Mouse (Mus musculus) stomach, embryonic 15.5 days (tissue): ENCODE measurements around the gene Prr5l. TPM values are rescaled to one million over a fixed set of nuclear protein-coding genes. Genes with fewer than 3 reads are reported as not detected.

Experiments used
- ATAC-seq: fragments of 200-750 bp; cut with Nextera tagmentation; 2 replicates; pipeline ENCODE4 v1.8.0; 2017; ENCODE audit warnings: low read depth, moderate number of reproducible peaks, moderate TSS enrichment; ENCODE audit not compliant: insufficient read depth, low FRiP score
- H3K27ac ChIP-seq: fragments of 300-500 bp; sonication (generic); 2 replicates; pipeline ENCODE4 v1.5.1; 2015; ENCODE audit warnings: mild to moderate bottlenecking, inconsistent platforms
- H3K27me3 ChIP-seq: fragments of 300-500 bp; sonication (generic); replicated peaks from 2 replicates; pipeline ENCODE4 v1.6.1; 2015; ENCODE audit warnings: inconsistent platforms
- H3K36me3 ChIP-seq: fragments of 300-500 bp; sonication (generic); 2 replicates; pipeline ENCODE4 v1.6.1; 2015; ENCODE audit warnings: inconsistent platforms
- H3K4me1 ChIP-seq: fragments of 300-500 bp; sonication (generic); 2 replicates; pipeline ENCODE4 v1.6.1; 2015; ENCODE audit warnings: inconsistent platforms
- H3K4me2 ChIP-seq: fragments of 300-500 bp; sonication (generic); 2 replicates; pipeline ENCODE4 v1.6.1; 2015; ENCODE audit warnings: mild to moderate bottlenecking, inconsistent platforms
- H3K4me3 ChIP-seq: fragments of 300-500 bp; sonication (generic); replicated peaks from 2 replicates; pipeline ENCODE4 v1.5.1; 2015; ENCODE audit warnings: inconsistent platforms
- H3K9ac ChIP-seq: fragments of 300-500 bp; sonication (generic); 2 replicates; pipeline ENCODE4 v1.6.1; 2015; ENCODE audit warnings: inconsistent platforms
- H3K9me3 ChIP-seq: fragments of 300-500 bp; sonication (generic); 2 replicates; pipeline ENCODE4 v1.6.1; 2016; ENCODE audit warnings: inconsistent platforms
- WGBS: fragments of 180-500 bp; shearing (Covaris S2); methylation state at CpG from one replicate; pipeline ENCODE4 v1.1.7; 2015; 5-methylcytosine and 5-hydroxymethylcytosine counted together
- polyA plus RNA-seq: library from polyadenylated mRNA; unstranded; fragments of >200 nt; fragmentation: Nextera tagmentation; extraction: Ambion mirVana; gene quantifications from 2 replicates; pipeline ENCODE4 v1.2.1, GENCODE M21; 2015

Gene Prr5l
- polyA plus RNA-seq, 1 experiment from 2014 or later = 9.8 TPM

GRCm38 (mm10) chr2:101729472-101729871 is 153.4 kb downstream of the Prr5l start:
- no peaks in the 10 kb centered on the region for H3K36me3 ChIP-seq
- no peak overlapping the region for H3K4me2 ChIP-seq
- no peaks in the 10 kb centered on the region for H3K9me3 ChIP-seq
- 49% methylated on average over 1 of the region's 1 CpGs for WGBS
- no peak overlapping the region for H3K27ac ChIP-seq
- no peak overlapping the region for H3K9ac ChIP-seq
- no peaks in the 10 kb centered on the region for H3K4me1 ChIP-seq
- no peak for ATAC-seq
- no peak overlapping the region for H3K4me3 ChIP-seq
- no peaks in the 10 kb centered on the region for H3K27me3 ChIP-seq

GRCm38 (mm10) chr2:101727787-101728186 is 155.0 kb downstream of the Prr5l start:
- Histone ChIP-seq H3K9ac (no peak overlapping the region), H3K4me3 (no peak overlapping the region), H3K9me3 (no peaks in the 10 kb centered on the region), H3K4me2 (no peak overlapping the region), H3K27me3 (no peaks in the 10 kb centered on the region), H3K27ac (no peak overlapping the region), H3K4me1 (0 out of 2 replicates have a peak, but pooled peaks cover 4% of the 10 kb centered on the region), H3K36me3 (no peaks in the 10 kb centered on the region)
- ATAC-seq = no peak

- Histone ChIP-seq H3K4me2 (no peak overlapping the region), H3K27me3 (no peaks in the 10 kb centered on the region), H3K4me1 (0 out of 2 replicates have a peak, but pooled peaks cover 4% of the 10 kb centered on the region), H3K36me3 (no peaks in the 10 kb centered on the region), H3K9me3 (no peaks in the 10 kb centered on the region), H3K9ac (no peak overlapping the region), H3K4me3 (no peak overlapping the region), H3K27ac (no peak overlapping the region)
- 75% methylated on average over 10 of the region's 10 CpGs for WGBS
- no peak for ATAC-seq
Measured at GRCm38 (mm10) chr2:101723333-101723881, 159.4 kb downstream of the Prr5l start.

GRCm38 (mm10) chr2:101722370-101723332 is 160.2 kb downstream of the Prr5l start:
- no peak for ATAC-seq

GRCm38 (mm10) chr2:101721835-101722234 is 161.0 kb downstream of the Prr5l start:
- Histone ChIP-seq H3K4me3 (no peak overlapping the region), H3K27ac (no peak overlapping the region), H3K9me3 (no peaks in the 10 kb centered on the region), H3K27me3 (no peaks in the 10 kb centered on the region), H3K4me2 (no peak overlapping the region), H3K9ac (no peak overlapping the region), H3K4me1 (0 out of 2 replicates have a peak, but pooled peaks cover 4% of the 10 kb centered on the region), H3K36me3 (no peaks in the 10 kb centered on the region)
- ATAC-seq = no peak
- 86% methylated on average over 4 of the region's 4 CpGs for WGBS

More at GRCm38 (mm10) chr2:101722370-101723332, 160.2 kb downstream of the Prr5l start:
- H3K4me3 ChIP-seq = no peak overlapping the region
- no peak overlapping the region for H3K27ac ChIP-seq
- no peak overlapping the region for H3K4me2 ChIP-seq
- WGBS = 56% methylated on average over 8 of the region's 8 CpGs
- H3K36me3 ChIP-seq = no peaks in the 10 kb centered on the region
- no peaks in the 10 kb centered on the region for H3K27me3 ChIP-seq
- no peaks in the 10 kb centered on the region for H3K9me3 ChIP-seq
- H3K9ac ChIP-seq = no peak overlapping the region
- 0 out of 2 replicates have a peak, but pooled peaks cover 4% of the 10 kb centered on the region for H3K4me1 ChIP-seq

- 92% methylated on average over 13 of the region's 13 CpGs for WGBS
- Histone ChIP-seq H3K27ac (no peak overlapping the region), H3K4me3 (no peak overlapping the region)
Measured at GRCm38 (mm10) chr2:101717162-101717561, 165.7 kb downstream of the Prr5l start.

GRCm38 (mm10) chr2:101715650-101716323 is 167.0 kb downstream of the Prr5l start:
- WGBS = 68% methylated on average over 8 of the region's 8 CpGs
- Histone ChIP-seq H3K9me3 (no peaks in the 10 kb centered on the region), H3K4me3 (no peak overlapping the region), H3K9ac (no peak overlapping the region), H3K4me1 (no peaks in the 10 kb centered on the region; the same call in 1 of the 2 replicates), H3K27me3 (no peaks in the 10 kb centered on the region), H3K27ac (no peak overlapping the region), H3K4me2 (no peak overlapping the region), H3K36me3 (no peaks in the 10 kb centered on the region)
- ATAC-seq = peak; percentile 79; the same call in 1 of the 2 replicates

More at GRCm38 (mm10) chr2:101717162-101717561, 165.7 kb downstream of the Prr5l start:
- Histone ChIP-seq H3K9me3 (no peaks in the 10 kb centered on the region), H3K4me1 (no peaks in the 10 kb centered on the region; the same call in 1 of the 2 replicates), H3K36me3 (no peaks in the 10 kb centered on the region), H3K27me3 (no peaks in the 10 kb centered on the region), H3K9ac (no peak overlapping the region), H3K4me2 (no peak overlapping the region)
- ATAC-seq = no peak

- Histone ChIP-seq H3K27me3 (no peaks in the 10 kb centered on the region), H3K9me3 (no peaks in the 10 kb centered on the region), H3K4me1 (no peaks in the 10 kb centered on the region; the same call in 1 of the 2 replicates), H3K4me2 (no peak overlapping the region), H3K9ac (no peak overlapping the region), H3K4me3 (no peak overlapping the region), H3K27ac (no peak overlapping the region), H3K36me3 (no peaks in the 10 kb centered on the region)
- 83% methylated on average over 3 of the region's 3 CpGs for WGBS
- no peak for ATAC-seq
Measured at GRCm38 (mm10) chr2:101711608-101712007, 171.2 kb downstream of the Prr5l start.

GRCm38 (mm10) chr2:101705941-101706485 is 176.8 kb downstream of the Prr5l start:
- no peaks in the 10 kb centered on the region for H3K4me1 ChIP-seq
- no peak overlapping the region for H3K27ac ChIP-seq
- H3K4me2 ChIP-seq = no peak overlapping the region
- ATAC-seq = no peak
- no peaks in the 10 kb centered on the region for H3K36me3 ChIP-seq
- WGBS = 51% methylated on average over 5 of the region's 5 CpGs
- H3K9ac ChIP-seq = no peak overlapping the region
- H3K4me3 ChIP-seq = no peak overlapping the region
- no peaks in the 10 kb centered on the region for H3K9me3 ChIP-seq
- H3K27me3 ChIP-seq = no peaks in the 10 kb centered on the region

GRCm38 (mm10) chr2:101699284-101699683 is 183.5 kb downstream of the Prr5l start:
- Histone ChIP-seq H3K27me3 (no peaks in the 10 kb centered on the region), H3K36me3 (peaks cover 28% of the 10 kb centered on the region), H3K9me3 (no peaks in the 10 kb centered on the region), H3K27ac (no peak overlapping the region), H3K4me3 (no peak overlapping the region), H3K4me1 (no peaks in the 10 kb centered on the region), H3K4me2 (no peak overlapping the region), H3K9ac (no peak overlapping the region)
- no peak for ATAC-seq
- 77% methylated on average over 4 of the region's 4 CpGs for WGBS

- H3K9ac ChIP-seq = no peak overlapping the region
- no peak for ATAC-seq
- no peak overlapping the region for H3K4me2 ChIP-seq
- H3K9me3 ChIP-seq = no peaks in the 10 kb centered on the region
- H3K4me3 ChIP-seq = no peak overlapping the region
- no peak overlapping the region for H3K27ac ChIP-seq
- WGBS = 88% methylated on average over 7 of the region's 7 CpGs
- no peaks in the 10 kb centered on the region for H3K27me3 ChIP-seq
- H3K4me1 ChIP-seq = no peaks in the 10 kb centered on the region
- H3K36me3 ChIP-seq = peaks cover 39% of the 10 kb centered on the region
Measured at GRCm38 (mm10) chr2:101695584-101695983, 187.2 kb downstream of the Prr5l start.
